Mouse (Mus musculus): ENCODE results near the gene 1700017B05Rik. TPM values are rescaled to one million over a fixed set of nuclear protein-coding genes. Genes with fewer than 3 reads are reported as not detected.
"Not testable (repeated sequence)": the region's sequence is repeated elsewhere in the genome, so short reads cannot be mapped to it uniquely, and the experiment has no call there.

1700017B05Rik gene
- polyA plus RNA-seq, 1 experiment, result 15.8 TPM

- no peaks in the 10 kb centered on the region; the same call in 1 of the 2 replicates for H3K9me3 ChIP-seq (ENCODE audit: control insufficient read depth, low read length)
- no peak overlapping the region for H3K4me3 ChIP-seq (replicated peaks)
- H3K36me3 ChIP-seq (ENCODE audit: control insufficient read depth), result no peaks in the 10 kb centered on the region
- no peak for TF ChIP-seq GATA1 (IDR thresholded peaks at IDR 0.05; ENCODE audit: low read length)
- no peaks in the 10 kb centered on the region for H3K4me1 ChIP-seq (ENCODE audit: control insufficient read depth)
- no peaks in the 10 kb centered on the region for H3K27me3 ChIP-seq (ENCODE audit: control insufficient read depth)
Observed at GRCm38 (mm10) chr9:57217220-57217619, 45.2 kb downstream of the 1700017B05Rik start.

- no peak overlapping the region for H3K4me3 ChIP-seq (replicated peaks)
- H3K4me1 ChIP-seq (ENCODE audit: control insufficient read depth), result no peaks in the 10 kb centered on the region
- TF ChIP-seq TAL1 (IDR thresholded peaks at IDR 0.05; ENCODE audit: low read length), result no peak
- no peak for TF ChIP-seq GATA1 (IDR thresholded peaks at IDR 0.05; ENCODE audit: low read length)
- no peaks in the 10 kb centered on the region; the same call in 1 of the 2 replicates for H3K9me3 ChIP-seq (ENCODE audit: control insufficient read depth, low read length)
- H3K27me3 ChIP-seq (ENCODE audit: control insufficient read depth), result no peaks in the 10 kb centered on the region
- no peaks in the 10 kb centered on the region for H3K36me3 ChIP-seq (ENCODE audit: control insufficient read depth)
Observed at GRCm38 (mm10) chr9:57214500-57214899, 47.9 kb downstream of the 1700017B05Rik start.

GRCm38 (mm10) chr9:57212448-57213222 lies 49.8 kb downstream of the 1700017B05Rik start:
- H3K9me3 ChIP-seq (ENCODE audit: control insufficient read depth, low read length), result no peaks in the 10 kb centered on the region; the same call in 1 of the 2 replicates
- H3K27me3 ChIP-seq (ENCODE audit: control insufficient read depth), result no peaks in the 10 kb centered on the region
- no peak for TF ChIP-seq GATA1 (IDR thresholded peaks at IDR 0.05; ENCODE audit: low read length)
- no peak for TF ChIP-seq TAL1 (IDR thresholded peaks at IDR 0.05; ENCODE audit: low read length)
- no peak overlapping the region for H3K4me3 ChIP-seq (replicated peaks)
- H3K36me3 ChIP-seq (ENCODE audit: control insufficient read depth), result no peaks in the 10 kb centered on the region
- no peaks in the 10 kb centered on the region for H3K4me1 ChIP-seq (ENCODE audit: control insufficient read depth)

- no peak for TF ChIP-seq TAL1 (IDR thresholded peaks at IDR 0.05; ENCODE audit: low read length)
Observed at GRCm38 (mm10) chr9:57209316-57209715, 53.1 kb downstream of the 1700017B05Rik start.

GRCm38 (mm10) chr9:57206896-57207295 lies 55.5 kb downstream of the 1700017B05Rik start:
- H3K4me3 ChIP-seq (replicated peaks), result no peak overlapping the region
- H3K9me3 ChIP-seq (ENCODE audit: control insufficient read depth, low read length), result no peaks in the 10 kb centered on the region
- H3K36me3 ChIP-seq (ENCODE audit: control insufficient read depth), result no peaks in the 10 kb centered on the region
- TF ChIP-seq GATA1 (IDR thresholded peaks at IDR 0.05; ENCODE audit: low read length), result no peak
- no peak for TF ChIP-seq TAL1 (IDR thresholded peaks at IDR 0.05; ENCODE audit: low read length)
- no peaks in the 10 kb centered on the region for H3K27me3 ChIP-seq (ENCODE audit: control insufficient read depth)
- no peaks in the 10 kb centered on the region for H3K4me1 ChIP-seq (ENCODE audit: control insufficient read depth)

More at GRCm38 (mm10) chr9:57209316-57209715, 53.1 kb downstream of the 1700017B05Rik start:
- Histone ChIP-seq H3K36me3 (ENCODE audit: control insufficient read depth) (no peaks in the 10 kb centered on the region), H3K27me3 (ENCODE audit: control insufficient read depth) (no peaks in the 10 kb centered on the region), H3K4me3 (replicated peaks) (no peak overlapping the region), H3K4me1 (ENCODE audit: control insufficient read depth) (no peaks in the 10 kb centered on the region), H3K9me3 (ENCODE audit: control insufficient read depth, low read length) (no peaks in the 10 kb centered on the region)

- H3K4me1 ChIP-seq (ENCODE audit: control insufficient read depth), result not testable (repeated sequence)
Observed at GRCm38 (mm10) chr9:57203571-57203970, 58.8 kb downstream of the 1700017B05Rik start.

More at GRCm38 (mm10) chr9:57203571-57203970, 58.8 kb downstream of the 1700017B05Rik start:
- H3K27me3 ChIP-seq (ENCODE audit: control insufficient read depth); H3K4me3 ChIP-seq (replicated peaks); H3K36me3 ChIP-seq (ENCODE audit: control insufficient read depth); H3K9me3 ChIP-seq (ENCODE audit: control insufficient read depth, low read length): not testable (repeated sequence)

Other genes with a start within 250 kb of the 1700017B05Rik start
- gene Sin3a, start 190.6 kb downstream of the 1700017B05Rik start, polyA plus RNA-seq (2012), result 0.63 and 0.75 TPM in 2 replicates
- 4.7 and 5.2 TPM in 2 replicates for gene Man2c1, start 131.9 kb downstream of the 1700017B05Rik start, polyA plus RNA-seq (2012)
- 0.10 and 0.19 TPM in 2 replicates for gene Neil1, start 114.3 kb downstream of the 1700017B05Rik start, polyA plus RNA-seq (2012)
- 3.9 and 4.1 TPM in 2 replicates for gene Commd4, start 104.3 kb downstream of the 1700017B05Rik start, polyA plus RNA-seq (2012)
- not detected in 2 replicates for gene Trcg1, start 26.1 kb downstream of the 1700017B05Rik start, polyA plus RNA-seq (2012)
- 0.42 and 0.93 TPM in 2 replicates for gene Ppcdc, start 177.5 kb upstream of the 1700017B05Rik start, polyA plus RNA-seq (2012)
- gene Scamp5, start 205.4 kb upstream of the 1700017B05Rik start, polyA plus RNA-seq (2012), result 0.03 and 0.05 TPM in 2 replicates
- not detected in 2 replicates for gene Rpp25, start 241.4 kb upstream of the 1700017B05Rik start, polyA plus RNA-seq (2012)

All from erythroblast, embryonic 14.5 days (primary cell).